Mouse (Mus musculus) bone marrow, adult 2 months (tissue): ENCODE results near the gene Marveld1. TPM values are rescaled to one million over a fixed set of nuclear protein-coding genes. Genes with fewer than 3 reads are reported as not detected.

ENCODE experiments used
- H3K27ac ChIP-seq: fragments of 200-500 bp; 2 replicates; pipeline ENCODE4 v1.5.1; 2012; ENCODE audit warnings: low read depth, mild to moderate bottlenecking, control low read depth, inconsistent platforms, low read length; ENCODE audit not compliant: control insufficient read depth, poor library complexity, insufficient read depth
- H3K4me1 ChIP-seq: fragments of 200-500 bp; 2 replicates; pipeline ENCODE4 v1.6.1; 2011; ENCODE audit warnings: low read length; ENCODE audit not compliant: control insufficient read depth, insufficient read depth
- H3K4me3 ChIP-seq: fragments of 200-500 bp; replicated peaks from 2 replicates; pipeline ENCODE3; 2011; ENCODE audit warnings: mild to moderate bottlenecking, low read depth, low read length, control low read depth; ENCODE audit not compliant: control insufficient read depth
- CTCF ChIP-seq: fragments of 200-500 bp; IDR thresholded peaks from 2 replicates; pipeline ENCODE4 v1.5.1; 2011; ENCODE audit warnings: low read length, control low read depth; ENCODE audit not compliant: control insufficient read depth, insufficient read depth
- POLR2A ChIP-seq: fragments of 200-500 bp; IDR thresholded peaks from 2 replicates; pipeline ENCODE4 v1.6.1; 2011; ENCODE audit warnings: low read depth, mild to moderate bottlenecking, control low read depth, low read length, borderline replicate concordance; ENCODE audit not compliant: control insufficient read depth
- WGBS: fragments of 180-500 bp; shearing (Covaris S2); methylation state at CpG from one replicate; pipeline ENCODE4 v1.1.7; 2018; 5-methylcytosine and 5-hydroxymethylcytosine counted together
- polyA plus RNA-seq: library from polyadenylated mRNA; stranded (reverse); fragments of >200 nt; gene quantifications from 2 replicates; pipeline ENCODE4 v1.2.4, GENCODE M21; 2011; ENCODE audit warnings: low replicate concordance; ENCODE audit not compliant: missing spikeins, insufficient read depth, insufficient read length

The Marveld1 gene
- polyA plus RNA-seq, 1 experiment, result 16.9 TPM

DNA sequence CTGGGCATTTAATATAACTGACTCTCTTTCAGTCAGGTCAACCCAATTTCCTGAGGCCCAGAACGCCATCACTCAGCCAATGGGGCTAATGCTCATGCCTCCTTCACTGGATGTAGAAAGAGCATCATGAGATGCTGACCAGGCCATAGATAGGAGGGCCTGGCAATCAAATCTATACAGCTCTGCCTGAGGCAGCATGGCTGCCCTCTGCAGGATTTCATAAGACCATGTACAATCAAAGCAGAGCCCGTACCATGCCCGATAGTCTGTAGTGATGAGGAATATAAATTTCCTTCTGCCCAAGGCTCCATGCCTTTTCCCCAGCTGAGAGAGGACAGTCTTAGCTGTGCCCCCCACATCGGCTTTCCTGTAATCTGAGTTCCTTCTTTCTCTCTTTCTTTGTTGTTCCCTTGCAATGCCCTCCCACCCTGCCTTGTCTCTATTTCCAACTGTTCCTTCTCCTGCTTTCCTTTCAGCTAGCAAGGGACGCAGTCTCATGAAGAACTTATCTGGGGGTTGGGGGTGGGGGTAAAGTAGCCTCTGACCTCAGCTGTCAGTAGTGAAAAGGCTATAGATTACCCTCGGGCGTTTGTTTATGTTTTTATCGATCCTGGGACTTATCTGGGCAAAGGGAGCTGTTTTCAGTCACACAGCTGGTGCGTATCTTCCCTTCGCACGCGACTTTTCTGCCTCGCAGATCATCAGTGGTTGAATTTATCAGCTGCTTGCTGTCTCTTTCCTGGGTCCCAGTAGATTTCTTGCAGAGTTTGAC, 11.2 kb downstream of the Marveld1 start:
- Histone ChIP-seq H3K27ac (peak overlapping the region; percentile 76), H3K4me1 (peaks cover 5% of the 10 kb centered on the region; the same call in 1 of the 2 replicates), H3K4me3 (no peak overlapping the region)
- TF ChIP-seq POLR2A (no peak), CTCF (no peak)
- WGBS, result 53% methylated on average over 13 of the region's 13 CpGs

DNA sequence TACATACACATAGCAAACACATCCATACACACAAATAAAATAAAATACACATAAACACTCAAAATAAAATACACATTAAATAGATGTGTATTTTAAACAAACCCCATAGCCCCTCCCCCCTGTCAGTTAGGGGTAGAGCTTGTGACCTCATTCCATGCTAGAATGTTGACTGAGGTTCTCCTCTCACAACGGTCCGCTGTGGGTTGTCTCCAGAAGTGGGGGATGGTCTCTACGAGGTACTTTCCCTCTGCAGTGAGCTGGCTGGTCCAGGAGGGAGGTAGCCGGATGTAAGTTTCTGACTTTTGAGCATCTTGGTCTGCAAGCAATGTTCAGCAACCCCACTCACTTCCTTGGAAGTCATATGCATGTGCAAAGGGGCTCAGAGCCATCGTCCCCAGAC, 16.6 kb downstream of the Marveld1 start, which contains the start of gene Zfyve27:
Zfyve27 (plus strand) TSS at position 188 of the 400 bp plus-strand sequence.
- H3K4me1 ChIP-seq, result no peaks in the 10 kb centered on the region; the same call in 1 of the 2 replicates
- 62% methylated on average over 5 of the region's 5 CpGs for WGBS
- no peak for TF ChIP-seq POLR2A
- no peak for TF ChIP-seq CTCF
- H3K27ac ChIP-seq, result no peak within 1 kb of the TSS
- H3K4me3 ChIP-seq, result no peak within 1 kb of the TSS

DNA sequence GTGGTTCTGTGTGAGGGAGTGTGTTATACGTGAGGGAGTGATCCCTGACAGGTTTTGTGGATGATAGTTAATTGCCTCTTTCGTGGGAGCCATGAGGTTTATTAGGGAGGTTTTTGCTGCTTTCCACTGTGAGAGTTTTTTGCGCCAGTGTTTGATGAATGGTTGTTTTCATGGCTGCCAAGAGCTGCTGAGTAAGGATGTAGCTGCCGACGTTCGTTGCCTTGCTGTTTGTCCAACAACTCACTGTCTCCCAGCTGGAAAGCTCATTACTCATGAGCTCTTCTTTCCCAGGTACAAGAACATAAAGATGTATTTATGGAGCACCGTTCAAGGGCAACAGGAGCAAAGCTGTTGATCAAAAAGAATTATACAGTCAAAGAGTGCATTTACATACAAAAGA, 17.0 kb downstream of the Marveld1 start:
- Histone ChIP-seq H3K4me1 (no peaks in the 10 kb centered on the region; the same call in 1 of the 2 replicates), H3K4me3 (no peak overlapping the region), H3K27ac (no peak overlapping the region)
- 71% methylated on average over 7 of the region's 7 CpGs for WGBS
- no peak for TF ChIP-seq CTCF
- no peak for TF ChIP-seq POLR2A

DNA sequence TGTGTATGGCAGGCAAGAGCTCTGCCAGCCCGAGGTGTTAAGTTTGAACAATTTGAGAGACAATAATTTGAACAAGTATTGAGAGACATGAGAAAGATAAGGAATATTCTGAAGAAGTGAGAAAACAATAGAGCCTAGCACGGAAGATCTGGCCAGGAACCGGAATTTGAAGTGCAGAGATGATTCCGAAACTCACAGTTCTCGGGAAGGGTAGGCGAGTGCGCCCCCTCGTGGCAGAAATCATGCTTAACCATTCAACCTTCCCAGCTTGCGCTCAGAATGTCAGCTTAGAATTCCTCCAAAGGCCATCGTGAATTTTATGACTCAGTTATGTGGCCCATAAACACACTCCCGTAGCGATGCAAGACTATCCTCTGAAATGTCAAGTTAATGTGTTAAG, 18.9 kb downstream of the Marveld1 start:
- TF ChIP-seq POLR2A (no peak), CTCF (peak; percentile 97)
- WGBS, result 3% methylated on average over 12 of the region's 12 CpGs
- peaks cover 1% of the 10 kb centered on the region; the same call in 1 of the 2 replicates for H3K4me1 ChIP-seq
- H3K27ac ChIP-seq, result no peak overlapping the region
- H3K4me3 ChIP-seq, result no peak overlapping the region

DNA sequence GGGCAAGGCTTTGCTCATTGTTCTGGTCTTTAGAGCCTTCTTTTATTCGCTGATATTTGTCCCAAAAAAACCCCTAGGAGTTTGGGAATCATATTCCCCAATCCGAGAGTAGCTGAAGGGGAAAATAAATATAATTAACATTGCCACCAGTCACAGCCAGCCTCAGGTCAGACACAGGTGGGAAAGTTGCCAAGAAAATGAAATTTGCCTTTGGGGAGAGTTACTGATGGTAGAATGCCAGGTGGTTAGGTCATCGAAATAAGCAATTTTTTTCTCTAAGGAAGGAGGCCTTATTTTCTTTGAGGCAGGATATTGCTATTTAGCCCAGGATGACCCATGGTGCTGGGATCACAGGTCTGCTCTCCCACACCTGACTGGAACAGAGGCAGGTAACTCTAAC, 19.6 kb downstream of the Marveld1 start:
- Histone ChIP-seq H3K27ac (no peak overlapping the region), H3K4me3 (no peak overlapping the region), H3K4me1 (peaks cover 3% of the 10 kb centered on the region)
- 53% methylated on average over 3 of the region's 3 CpGs for WGBS
- no peak for TF ChIP-seq POLR2A
- no peak for TF ChIP-seq CTCF

DNA sequence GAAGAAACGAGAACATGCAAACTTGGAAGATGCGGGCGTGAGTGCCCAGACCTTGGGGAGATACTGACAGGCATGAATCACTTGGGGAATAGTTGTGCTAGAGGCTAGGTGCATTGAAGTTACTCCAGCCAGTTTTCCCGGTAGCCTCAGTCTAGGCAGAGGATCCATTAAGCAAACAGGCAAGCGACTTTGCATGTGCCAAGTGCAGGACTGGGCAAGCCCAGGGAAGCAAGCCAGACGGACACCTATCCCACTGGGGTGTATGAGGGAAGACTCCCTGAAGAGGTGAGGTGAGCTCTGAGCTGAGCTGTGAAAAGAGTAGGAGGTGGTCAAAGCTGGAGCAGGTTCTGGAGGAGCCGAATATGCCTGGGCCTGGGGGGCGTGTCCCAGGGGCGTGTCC, 20.3 kb downstream of the Marveld1 start:
- H3K4me1 ChIP-seq, result peaks cover 3% of the 10 kb centered on the region
- H3K4me3 ChIP-seq, result no peak overlapping the region
- TF ChIP-seq CTCF, result no peak
- no peak for TF ChIP-seq POLR2A
- 86% methylated on average over 9 of the region's 9 CpGs for WGBS
- H3K27ac ChIP-seq, result no peak overlapping the region

DNA sequence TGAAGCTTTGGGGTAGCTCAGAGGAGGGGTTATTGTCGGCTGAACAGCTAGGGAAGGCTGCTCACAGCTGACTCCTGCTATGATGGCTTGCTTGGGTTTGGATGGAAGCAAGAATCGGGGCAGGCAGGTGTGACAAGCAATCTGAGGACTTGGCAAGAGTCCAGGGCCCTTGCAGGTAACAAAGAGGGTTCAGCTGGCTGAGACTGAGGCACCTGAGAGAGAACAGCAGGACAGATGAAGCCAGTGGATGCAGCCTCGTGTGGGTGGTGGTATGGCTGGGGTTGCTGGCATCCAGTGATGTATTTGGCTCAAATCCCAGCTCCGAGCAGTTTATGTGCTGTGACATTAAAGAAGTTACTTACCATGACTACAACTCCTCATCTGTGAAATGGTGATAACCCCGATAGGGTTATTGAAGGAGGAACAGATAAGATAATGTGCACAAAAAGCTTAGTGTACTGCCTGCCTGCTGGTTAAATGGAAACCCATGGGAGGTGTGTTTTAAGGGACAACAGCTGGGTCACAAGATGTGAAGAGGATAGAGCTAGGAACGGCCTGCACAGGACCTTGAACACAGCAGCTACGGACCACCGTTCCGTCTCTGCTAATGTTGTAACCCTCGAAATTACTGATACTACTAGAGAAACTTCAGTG, 22.2 kb downstream of the Marveld1 start:
- no peak overlapping the region for H3K4me3 ChIP-seq
- peaks cover 5% of the 10 kb centered on the region for H3K4me1 ChIP-seq
- H3K27ac ChIP-seq, result no peak overlapping the region
- TF ChIP-seq POLR2A, result no peak
- 53% methylated on average over 10 of the region's 10 CpGs for WGBS

DNA sequence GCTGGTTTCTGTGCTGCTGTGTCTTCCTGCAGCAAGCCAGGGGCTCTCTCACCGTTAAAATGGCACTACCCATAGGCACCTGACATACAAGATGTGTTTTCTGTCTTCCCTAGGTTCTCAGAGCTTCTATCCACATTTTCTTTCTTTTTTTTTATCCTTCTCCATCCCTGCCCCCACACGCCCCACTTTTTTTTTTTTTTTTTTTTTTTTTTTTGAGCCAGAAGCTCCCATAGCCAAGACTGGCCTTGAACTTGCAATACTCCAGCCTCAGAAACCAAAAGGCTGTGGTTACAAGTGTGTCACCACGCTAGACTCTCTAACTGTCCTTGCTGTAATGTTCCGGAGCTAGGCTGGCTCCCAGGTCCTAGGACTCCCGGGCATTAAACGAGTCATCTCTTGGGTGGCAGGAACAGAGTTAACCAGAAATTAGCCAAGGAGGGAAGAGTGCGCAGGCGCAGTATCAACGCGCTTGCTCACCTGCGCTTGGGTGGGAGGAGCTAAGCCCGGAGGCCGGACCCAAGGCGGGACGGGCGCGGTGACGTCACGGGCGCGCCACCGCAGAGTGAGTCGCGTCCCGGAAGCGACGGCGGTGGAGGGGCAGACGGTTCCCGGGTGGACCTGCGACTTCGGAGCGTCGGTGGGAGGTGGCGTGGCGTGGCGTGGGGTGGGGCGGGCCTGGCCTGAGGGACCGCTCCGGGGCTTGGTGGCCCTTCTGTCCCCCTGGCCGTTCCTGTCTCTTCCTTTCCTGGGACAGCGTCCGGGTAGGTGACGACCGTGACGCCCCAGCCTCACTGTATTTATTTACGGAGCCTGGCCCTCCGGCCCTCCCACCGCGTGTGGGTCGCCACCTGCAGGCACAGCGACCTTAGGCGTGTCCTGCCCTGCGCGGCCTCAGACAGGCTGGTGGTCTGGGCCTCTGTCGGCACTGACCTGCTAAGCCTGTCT, 23.1 kb downstream of the Marveld1 start:
- peaks cover 5% of the 10 kb centered on the region for H3K4me1 ChIP-seq
- TF ChIP-seq CTCF (no peak), POLR2A (peak; percentile 77; the same call in 1 of the 2 replicates)
- 1% methylated on average over 56 of the region's 56 CpGs for WGBS
- H3K4me3 ChIP-seq, result peak overlapping the region; percentile 97
- H3K27ac ChIP-seq, result peak overlapping the region; percentile 83
